Mouse (Mus musculus) heart, adult 9 months (tissue): ENCODE measurements around the gene Trim71.

Source experiments
- DNase-seq, 2 experiments: peaks; one replicate each; pipeline ENCODE4 v3.0.0; 2022; ENCODE audit warnings: low spot score in 2 of 2

Trim71 gene

GRCm38 (mm10) chr9:114486808-114487207 lies 77.4 kb downstream of the Trim71 start:
- no peak for DNase-seq

GRCm38 (mm10) chr9:114484771-114485170 lies 79.4 kb downstream of the Trim71 start:
- no peak for DNase-seq

- DNase-seq: no peak
These were observed 83.2 kb downstream of the Trim71 start for GRCm38 (mm10) chr9:114480940-114481339.

- DNase-seq: no peak
These were observed 87.2 kb downstream of the Trim71 start for GRCm38 (mm10) chr9:114477019-114477418.

GRCm38 (mm10) chr9:114471892-114472291 lies 92.3 kb downstream of the Trim71 start:
- DNase-seq: no peak

- DNase-seq: no peak
These were observed 95.5 kb downstream of the Trim71 start for GRCm38 (mm10) chr9:114468701-114469100.

GRCm38 (mm10) chr9:114468217-114468616 lies 96.0 kb downstream of the Trim71 start:
- DNase-seq: no peak

- DNase-seq: no peak
These were observed 97.3 kb downstream of the Trim71 start for GRCm38 (mm10) chr9:114466871-114467270.

- no peak for DNase-seq
These were observed 98.7 kb downstream of the Trim71 start for GRCm38 (mm10) chr9:114465442-114465841.

GRCm38 (mm10) chr9:114462569-114462968 lies 101.6 kb downstream of the Trim71 start:
- no peak for DNase-seq

GRCm38 (mm10) chr9:114458436-114458835 lies 105.7 kb downstream of the Trim71 start:
- no peak for DNase-seq
